Mouse (Mus musculus) small intestine, adult 2 months (tissue): ENCODE results near the gene Ak3.

Experiments used
- CTCF ChIP-seq: fragments of 200-500 bp; IDR thresholded peaks from 2 replicates; pipeline ENCODE4 v1.5.1; 2012; ENCODE audit warnings: low read depth, mild to moderate bottlenecking, control low read depth, inconsistent platforms, low read length, moderate library complexity, mixed read lengths; ENCODE audit not compliant: insufficient replicate concordance, insufficient read length; ENCODE audit errors: extremely low read depth
- POLR2A ChIP-seq: fragments of 200-500 bp; IDR thresholded peaks from 2 replicates; pipeline ENCODE4 v1.6.1; 2012; ENCODE audit warnings: low read depth, mild to moderate bottlenecking, control low read depth, inconsistent platforms, low read length, moderate library complexity

DNA sequence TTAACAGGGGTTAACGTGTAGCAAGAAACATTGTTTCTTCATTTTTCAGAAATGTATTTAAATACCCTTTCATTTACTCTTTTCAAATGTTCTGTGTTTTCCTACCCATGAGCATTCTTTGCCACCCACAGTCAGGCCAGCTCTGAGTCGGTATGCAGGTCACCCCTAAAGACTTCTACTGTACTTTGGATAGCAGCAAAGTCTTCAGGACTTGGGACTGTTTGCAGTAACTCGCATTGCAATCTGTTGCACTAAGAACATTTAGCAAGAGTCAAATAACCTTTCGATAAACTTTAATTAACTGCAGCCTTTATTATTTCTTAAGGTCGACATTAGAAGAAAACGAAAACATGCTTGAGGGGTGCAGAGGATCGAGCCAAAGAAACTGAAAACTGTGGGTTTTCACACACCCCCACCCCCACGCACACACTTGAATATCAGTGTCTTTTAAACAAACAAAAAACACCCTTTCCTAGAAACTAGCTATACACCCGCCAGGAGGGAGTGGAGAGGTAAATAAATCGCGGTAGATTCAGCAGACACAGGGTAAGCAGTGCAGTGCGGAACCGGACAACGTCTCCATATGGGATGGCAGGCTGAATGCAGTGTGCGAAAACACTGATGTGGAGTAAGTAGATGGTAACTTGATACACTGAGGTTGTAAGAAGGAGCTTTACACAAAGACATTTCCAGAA is 1.7 kb downstream of the Ak3 start:
- no peak for TF ChIP-seq CTCF
- no peak for TF ChIP-seq POLR2A
